Mouse (Mus musculus): ENCODE measurements at regions not wholly inside any gene's neighbourhood (a gene's known extent, or its start where the extent isn't known, plus 50 kb on each side); places are given as distances from the start of the nearest gene placed in this dataset.

- no peak for DNase-seq (ENCODE audit: low read depth)
Observed at GRCm38 (mm10) chr9:113488651-113489050, 219.4 kb downstream of the Pdcd6ip start.

DNA sequence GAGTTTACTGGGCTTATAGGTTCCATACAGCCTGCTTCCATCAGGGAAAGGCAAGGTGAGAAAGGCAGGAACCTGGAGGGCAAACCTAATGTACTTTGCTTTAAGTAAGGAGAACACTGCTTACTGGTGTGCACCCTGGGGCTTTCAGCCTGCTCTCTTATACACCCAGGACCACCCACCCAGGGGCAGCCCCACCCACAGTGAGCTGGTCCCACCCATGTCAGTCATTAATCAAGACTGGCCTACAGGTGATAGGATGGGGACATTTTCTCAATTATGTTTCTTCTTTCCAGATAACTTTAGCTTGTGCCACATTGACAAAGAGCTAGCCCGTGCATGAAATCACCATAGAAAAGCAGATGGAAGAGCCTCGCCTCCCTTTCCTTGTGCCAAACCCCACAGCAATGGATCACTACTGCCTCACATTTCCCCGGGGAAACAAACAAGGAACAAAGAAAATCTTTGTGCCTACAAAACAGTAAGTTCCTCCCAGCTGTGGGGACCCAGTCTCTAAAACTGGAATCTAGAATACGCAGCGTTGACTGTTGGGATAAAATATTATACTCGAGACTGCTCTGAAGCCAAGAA lies 221.5 kb downstream of the Pdcd6ip start:
- no peak for DNase-seq (ENCODE audit: low read depth)

DNA sequence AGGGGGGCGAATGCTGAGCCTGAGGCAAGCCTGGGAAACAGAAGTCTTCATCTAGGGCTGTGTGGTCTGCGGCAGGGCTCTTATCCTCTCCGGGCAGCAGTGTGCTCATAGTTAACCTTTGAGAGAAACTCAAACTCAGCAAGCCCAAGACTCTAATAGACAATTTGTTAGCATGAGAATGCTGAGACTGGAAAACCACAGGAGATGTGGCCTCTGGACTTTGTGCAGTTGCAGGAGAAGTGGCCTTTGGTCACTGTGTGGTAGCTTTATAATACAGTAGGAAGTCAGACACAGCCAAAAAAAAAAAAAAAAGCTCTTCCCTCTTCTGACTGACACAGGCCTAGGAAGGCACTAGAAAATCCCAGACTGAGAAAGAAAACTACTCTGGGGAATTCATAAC lies 228.2 kb downstream of the Pdcd6ip start:
- DNase-seq (ENCODE audit: low read depth) = no peak

DNA sequence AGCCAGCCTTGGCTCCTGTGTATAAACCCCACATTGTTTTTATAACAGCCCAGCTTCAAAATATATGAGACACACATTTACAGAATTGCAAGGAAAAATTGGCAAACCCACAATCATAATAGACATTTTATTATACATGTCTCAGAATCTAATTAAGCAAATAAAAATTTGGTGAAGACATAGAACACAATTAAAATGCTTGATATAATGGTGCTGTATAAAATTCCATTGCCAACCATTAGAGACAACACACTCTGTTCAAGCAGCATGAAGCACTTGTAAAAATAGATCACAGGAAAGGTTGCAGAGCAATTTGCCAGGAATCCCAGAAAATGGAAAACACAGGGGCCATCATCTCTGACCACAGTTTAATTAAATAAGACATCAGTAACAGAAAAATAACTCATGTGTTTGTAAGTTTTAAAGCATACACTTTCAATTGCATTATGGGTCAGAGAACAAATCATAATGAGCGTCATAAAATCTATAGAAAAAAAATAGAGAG lies 229.2 kb downstream of the Pdcd6ip start:
- DNase-seq (ENCODE audit: low read depth) = no peak

GRCm38 (mm10) chr9:113471781-113472180 lies 236.3 kb downstream of the Pdcd6ip start:
- DNase-seq (ENCODE audit: low read depth) = peak; percentile 2

- no peak for DNase-seq (ENCODE audit: low read depth)
Observed at GRCm38 (mm10) chr9:113462888-113463287, 245.2 kb downstream of the Pdcd6ip start.

- no peak for DNase-seq (ENCODE audit: low read depth)
Observed at GRCm38 (mm10) chr9:113462267-113462887, 245.7 kb downstream of the Pdcd6ip start.

- no peak for DNase-seq (ENCODE audit: low read depth)
Observed at GRCm38 (mm10) chr9:113459885-113460284, 248.2 kb downstream of the Pdcd6ip start.

DNA sequence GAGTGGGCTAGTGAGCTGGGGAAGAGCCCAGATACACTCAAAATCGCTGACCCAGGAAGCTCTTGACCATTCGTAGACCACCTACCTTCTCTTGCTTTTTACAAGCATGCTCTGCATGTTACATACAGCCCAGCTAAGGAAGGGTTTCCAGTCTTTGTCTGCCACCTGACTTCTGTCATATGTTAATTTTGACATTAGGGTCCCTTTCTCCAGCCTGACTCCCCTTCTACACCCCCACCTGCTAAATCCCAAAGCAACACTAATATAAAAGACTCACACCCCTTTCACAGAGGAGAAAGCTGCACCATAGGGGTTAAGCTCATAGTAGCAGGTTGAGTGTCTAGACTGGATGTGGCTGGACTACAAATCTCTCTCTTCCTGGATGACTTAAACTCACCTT lies 248.8 kb downstream of the Pdcd6ip start:
- no peak for DNase-seq (ENCODE audit: low read depth)

- no peak for DNase-seq (ENCODE audit: low read depth)
Observed at GRCm38 (mm10) chr9:113458741-113459154, 249.3 kb downstream of the Pdcd6ip start.

- DNase-seq (ENCODE audit: low read depth) = no peak
Observed at GRCm38 (mm10) chr9:113457169-113457850, 250.7 kb downstream of the Pdcd6ip start.

DNA sequence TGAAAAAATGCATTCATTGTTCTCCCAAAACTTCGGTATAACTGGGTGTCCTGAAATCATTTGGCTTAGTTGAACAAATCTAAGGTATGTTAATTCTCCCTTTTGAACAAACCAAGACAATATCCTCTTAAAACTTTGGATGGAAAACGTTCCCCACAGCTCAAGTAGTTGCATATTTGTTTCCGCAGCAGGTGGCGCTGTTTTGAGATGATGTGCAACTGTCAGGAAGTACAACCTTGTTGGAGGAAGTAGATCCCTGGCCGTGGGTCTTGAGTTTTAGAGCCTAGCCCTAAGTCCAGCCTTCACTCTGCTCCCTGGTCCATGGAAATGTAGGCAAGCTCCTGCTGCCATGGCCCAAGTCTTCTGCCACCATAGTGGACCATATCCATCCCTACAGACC lies 252.5 kb downstream of the Pdcd6ip start:
- DNase-seq (ENCODE audit: low read depth) = peak; percentile 1

DNA sequence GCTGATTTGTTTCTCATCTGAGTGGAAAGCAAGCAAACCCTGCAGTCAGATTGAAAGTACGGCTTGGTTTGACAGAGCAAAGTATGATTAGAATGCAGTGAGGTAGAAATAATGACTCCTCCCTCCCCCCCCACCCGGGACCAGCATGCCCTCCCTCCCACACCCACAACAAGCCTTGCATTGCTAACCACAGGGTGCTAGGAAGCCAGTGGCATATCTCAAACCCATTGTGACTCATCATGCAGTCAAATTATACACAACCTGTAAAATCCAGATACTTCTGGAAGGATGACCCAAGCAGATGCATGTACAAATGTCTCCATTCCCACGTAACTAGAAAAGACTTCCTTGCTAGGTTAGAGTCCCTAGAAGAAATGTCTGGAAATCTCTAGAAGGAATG lies 254.8 kb downstream of the Pdcd6ip start:
- no peak for DNase-seq (ENCODE audit: low read depth)

DNA sequence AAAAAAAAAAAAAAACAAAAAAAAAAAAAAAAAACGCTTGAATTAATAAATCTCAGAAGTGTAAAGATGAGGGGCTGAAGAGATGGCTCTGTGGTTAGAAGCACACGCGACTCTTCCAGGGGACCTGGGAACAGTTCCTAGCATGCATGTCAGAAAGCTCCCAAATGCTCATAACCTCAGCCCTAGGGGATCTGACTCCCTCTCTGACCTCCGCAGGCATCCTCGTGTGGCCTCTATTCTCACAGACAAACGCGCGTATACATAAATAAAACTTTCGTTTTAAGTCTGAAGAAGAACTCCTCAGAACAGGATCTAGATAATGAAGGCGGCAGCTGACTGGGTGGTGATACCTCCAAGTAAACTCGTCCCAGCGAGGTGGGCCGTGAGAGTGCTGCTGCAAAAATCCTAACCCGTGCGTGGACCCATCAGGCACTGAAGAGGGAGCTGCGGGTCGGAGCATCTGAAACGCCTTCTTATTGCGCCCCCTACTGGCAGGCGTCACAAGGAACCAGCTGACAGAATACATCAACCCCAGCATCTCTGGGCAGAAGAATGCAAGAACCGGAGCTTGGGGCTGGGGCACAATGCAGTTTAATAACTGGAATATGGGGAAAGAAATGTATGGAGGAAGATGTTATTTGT lies 266.2 kb downstream of the Pdcd6ip start:
- peak; percentile 78 for DNase-seq (ENCODE audit: low read depth)

DNA sequence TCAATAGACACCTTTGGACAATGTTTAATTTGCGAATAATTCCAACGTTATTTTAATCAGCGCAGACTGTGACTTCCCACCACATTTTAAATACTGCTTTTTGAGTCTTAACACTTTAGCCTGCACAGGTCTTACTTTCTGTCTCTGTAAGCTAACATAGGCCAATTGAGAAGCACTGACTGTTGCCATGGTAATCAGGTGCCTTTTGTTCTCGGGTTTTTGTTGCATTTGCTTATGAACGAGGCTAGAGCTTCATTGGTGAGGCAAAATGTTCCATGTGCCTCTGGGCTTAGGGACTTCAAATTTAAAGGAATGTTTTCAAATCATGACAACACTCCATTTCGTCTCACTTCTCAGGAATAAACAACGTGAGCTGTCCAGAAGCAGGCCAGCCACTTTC lies 269.7 kb downstream of the Pdcd6ip start:
- DNase-seq (ENCODE audit: low read depth) = no peak

GRCm38 (mm10) chr9:113435921-113436320 lies 272.1 kb downstream of the Pdcd6ip start:
- DNase-seq (ENCODE audit: low read depth) = peak; percentile 1

DNA sequence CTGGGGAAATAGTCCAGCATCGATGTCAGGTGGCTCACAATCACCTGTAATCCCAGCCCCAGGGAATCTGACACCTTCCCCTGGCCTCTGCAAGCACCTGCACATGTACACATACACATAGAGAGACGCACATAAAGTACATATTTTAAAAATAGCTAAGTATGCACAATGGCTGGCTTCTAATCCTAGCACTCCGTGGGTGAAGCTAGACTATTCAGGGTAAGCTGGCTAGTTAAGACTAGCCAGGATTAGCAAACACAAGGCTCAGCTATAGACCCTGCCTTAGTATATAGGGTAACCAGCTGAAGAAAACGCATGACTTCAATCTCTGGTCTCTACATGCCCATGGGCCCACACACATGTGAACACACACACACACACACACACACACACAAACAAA lies 274.6 kb downstream of the Pdcd6ip start:
- DNase-seq (ENCODE audit: low read depth) = no peak

GRCm38 (mm10) chr9:113432601-113433179 lies 275.4 kb downstream of the Pdcd6ip start:
- no peak for DNase-seq (ENCODE audit: low read depth)

DNA sequence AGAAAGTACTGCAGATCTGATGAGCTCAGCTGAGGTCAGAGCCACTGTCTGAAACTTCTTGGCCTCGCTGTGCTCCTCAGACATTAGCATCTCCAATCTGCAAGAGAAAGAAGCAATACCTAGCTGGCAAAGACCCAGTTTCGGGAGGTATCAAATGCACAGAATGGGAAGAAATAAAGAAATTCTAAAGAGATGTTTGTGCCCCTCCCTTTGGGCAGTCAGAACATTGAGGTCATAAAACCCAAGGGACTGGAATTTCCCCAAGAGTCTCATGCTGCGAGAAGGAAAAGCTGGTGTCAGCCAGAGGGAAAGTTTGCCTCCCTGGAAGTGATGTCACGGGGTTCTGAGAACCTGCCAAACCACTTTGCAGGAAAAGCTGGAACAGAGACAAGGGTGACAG lies 277.6 kb downstream of the Pdcd6ip start:
- DNase-seq (ENCODE audit: low read depth) = no peak

GRCm38 (mm10) chr9:113427281-113427680 lies 280.8 kb downstream of the Pdcd6ip start:
- no peak for DNase-seq (ENCODE audit: low read depth)

DNA sequence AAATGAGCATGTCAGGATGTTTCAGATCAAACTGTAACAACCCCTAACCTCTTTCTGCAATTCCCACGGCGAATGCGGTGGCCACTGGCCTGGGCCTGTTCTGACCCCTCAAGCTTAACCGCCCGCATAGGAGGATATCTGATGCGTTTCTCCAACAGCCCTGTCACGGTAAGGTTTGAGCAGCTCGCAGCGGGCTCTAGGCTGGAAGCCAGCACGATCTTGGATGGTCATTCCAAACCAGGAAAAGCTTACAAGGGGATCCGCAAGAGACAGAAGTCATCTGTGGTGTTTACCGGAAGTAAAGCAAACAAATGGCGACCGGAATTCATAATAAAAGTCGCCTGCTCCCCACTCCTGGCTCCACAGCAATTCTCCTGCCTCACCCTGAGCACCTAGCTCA lies 281.7 kb downstream of the Pdcd6ip start:
- no peak for DNase-seq (ENCODE audit: low read depth)

DNA sequence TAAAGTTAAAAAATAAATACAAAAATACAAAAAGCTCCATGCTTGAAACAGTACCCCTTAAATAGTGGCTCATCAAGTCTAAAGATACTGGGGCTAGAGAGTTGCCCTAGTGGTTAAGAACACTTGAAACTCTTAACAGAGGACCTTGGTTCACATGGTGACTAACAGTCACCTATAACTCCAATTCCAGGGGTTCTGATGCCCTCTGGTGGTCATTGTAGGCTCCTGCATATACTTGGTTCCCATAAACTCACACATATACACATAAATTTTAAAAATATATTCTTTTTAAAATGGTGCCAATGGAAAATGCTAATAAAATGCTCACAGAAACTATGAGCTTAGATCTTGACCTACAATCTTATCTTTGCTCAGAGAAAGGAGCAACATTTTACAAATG lies 286.4 kb downstream of the Pdcd6ip start:
- no peak for DNase-seq (ENCODE audit: low read depth)

DNA sequence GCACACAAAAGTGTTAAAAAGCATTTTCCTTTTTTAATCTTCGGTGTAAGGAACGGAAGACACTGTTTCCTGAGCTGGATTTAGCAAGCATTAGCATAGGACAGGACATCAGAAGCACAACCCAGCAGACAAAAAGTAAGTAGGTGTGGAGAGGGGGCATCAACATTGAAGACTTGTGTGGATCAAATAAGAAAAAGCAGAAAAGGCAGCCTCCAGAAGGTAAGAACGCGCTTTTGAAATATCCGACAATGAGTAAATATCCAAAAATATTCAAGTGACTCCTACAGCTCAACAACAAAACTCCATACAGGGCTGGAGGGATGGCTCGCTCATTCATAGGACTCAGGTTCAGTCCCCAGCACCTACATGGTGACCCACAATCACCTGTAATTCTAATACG lies 286.9 kb downstream of the Pdcd6ip start:
- DNase-seq (ENCODE audit: low read depth) = no peak
